Mouse (Mus musculus) forebrain, embryonic 15.5 days (tissue): ENCODE measurements around the gene Crybb1. TPM values are rescaled to one million over a fixed set of nuclear protein-coding genes. Genes with fewer than 3 reads are reported as not detected.

ENCODE experiments used
- ATAC-seq: fragments of 200-750 bp; cut with Nextera tagmentation; replicated peaks from 2 replicates; pipeline ENCODE4 v1.8.0; 2017; ENCODE audit warnings: mild to moderate bottlenecking, moderate TSS enrichment, moderate library complexity
- H3K27ac ChIP-seq: fragments of 300-500 bp; sonication (generic); replicated peaks from 2 replicates; pipeline ENCODE4 v1.5.1; 2015; ENCODE audit warnings: mild to moderate bottlenecking, inconsistent platforms
- H3K27me3 ChIP-seq: fragments of 300-500 bp; sonication (generic); 2 replicates; pipeline ENCODE4 v1.6.1; 2015; ENCODE audit warnings: inconsistent platforms
- H3K36me3 ChIP-seq: fragments of 300-500 bp; sonication (generic); 2 replicates; pipeline ENCODE4 v1.6.1; 2015; ENCODE audit warnings: mild to moderate bottlenecking, inconsistent platforms
- H3K4me1 ChIP-seq: fragments of 300-500 bp; sonication (generic); 2 replicates; pipeline ENCODE4 v1.6.1; 2015; ENCODE audit warnings: inconsistent platforms
- H3K4me2 ChIP-seq: fragments of 300-500 bp; sonication (generic); replicated peaks from 2 replicates; pipeline ENCODE4 v1.6.1; 2015; ENCODE audit warnings: mild to moderate bottlenecking, inconsistent platforms
- H3K4me3 ChIP-seq: fragments of 300-500 bp; sonication (generic); 2 replicates; pipeline ENCODE4 v1.5.1; 2015; ENCODE audit warnings: mild to moderate bottlenecking, inconsistent platforms
- H3K9ac ChIP-seq: fragments of 300-500 bp; sonication (generic); replicated peaks from 2 replicates; pipeline ENCODE4 v1.6.1; 2015; ENCODE audit warnings: mild to moderate bottlenecking, inconsistent platforms
- H3K9me3 ChIP-seq: fragments of 300-500 bp; sonication (generic); 2 replicates; pipeline ENCODE4 v1.6.1; 2016; ENCODE audit warnings: inconsistent platforms
- WGBS: fragments of 180-500 bp; shearing (Covaris S2); methylation state at CpG from one replicate; pipeline ENCODE4 v1.1.7; 2015; ENCODE audit warnings: mixed read lengths; 5-methylcytosine and 5-hydroxymethylcytosine counted together
- polyA plus RNA-seq: library from polyadenylated mRNA; unstranded; fragments of >200 nt; fragmentation: Nextera tagmentation; extraction: Ambion mirVana; gene quantifications from 2 replicates; pipeline ENCODE4 v1.2.1, GENCODE M21; 2015

Crybb1 gene
- polyA plus RNA-seq, 1 experiment from 2014 or later = 5.4 TPM

DNA sequence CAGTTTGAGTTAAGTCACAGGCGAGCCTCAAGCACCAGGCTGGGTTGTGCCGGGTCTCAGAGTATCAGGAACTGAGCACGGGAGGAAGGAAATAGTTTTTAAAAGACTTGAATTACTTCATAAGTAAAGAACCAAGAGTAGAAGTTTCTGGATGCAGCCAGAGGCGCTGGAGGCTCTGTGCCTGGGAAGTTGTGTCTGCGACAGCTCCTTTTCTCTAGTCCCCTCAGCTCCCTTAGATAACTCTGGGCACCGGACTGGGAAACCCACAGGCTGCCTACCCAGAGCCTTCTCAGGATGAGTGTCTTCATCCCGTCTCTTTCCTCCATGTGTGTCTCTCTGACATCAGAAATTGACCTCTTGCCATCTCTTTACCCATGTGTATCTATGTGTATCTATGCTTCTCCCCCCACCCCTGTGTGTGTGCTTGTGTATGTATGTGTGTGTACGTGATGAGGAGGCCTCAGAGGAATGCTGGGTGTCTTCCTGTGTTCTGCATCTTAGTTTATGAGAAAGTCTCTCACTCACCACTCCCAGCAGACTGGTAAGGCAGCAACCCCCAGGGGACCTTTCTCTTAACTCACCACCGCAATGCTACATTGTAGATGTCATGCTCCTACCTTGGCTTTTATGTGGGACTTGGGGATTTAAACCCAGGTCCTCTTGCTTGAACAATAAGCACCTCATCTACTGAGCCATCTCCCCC is 27.3 kb downstream of the Crybb1 start:
- no peak for ATAC-seq
- WGBS = 84% methylated on average over 9 of the region's 9 CpGs
- Histone ChIP-seq H3K27ac (peak overlapping the region; percentile 9; the same call in 1 of the 2 replicates), H3K4me2 (no peak overlapping the region), H3K4me1 (peaks cover 10% of the 10 kb centered on the region; the same call in 1 of the 2 replicates), H3K36me3 (no peaks in the 10 kb centered on the region), H3K9ac (no peak overlapping the region), H3K4me3 (no peak overlapping the region), H3K9me3 (no peaks in the 10 kb centered on the region), H3K27me3 (no peaks in the 10 kb centered on the region)

DNA sequence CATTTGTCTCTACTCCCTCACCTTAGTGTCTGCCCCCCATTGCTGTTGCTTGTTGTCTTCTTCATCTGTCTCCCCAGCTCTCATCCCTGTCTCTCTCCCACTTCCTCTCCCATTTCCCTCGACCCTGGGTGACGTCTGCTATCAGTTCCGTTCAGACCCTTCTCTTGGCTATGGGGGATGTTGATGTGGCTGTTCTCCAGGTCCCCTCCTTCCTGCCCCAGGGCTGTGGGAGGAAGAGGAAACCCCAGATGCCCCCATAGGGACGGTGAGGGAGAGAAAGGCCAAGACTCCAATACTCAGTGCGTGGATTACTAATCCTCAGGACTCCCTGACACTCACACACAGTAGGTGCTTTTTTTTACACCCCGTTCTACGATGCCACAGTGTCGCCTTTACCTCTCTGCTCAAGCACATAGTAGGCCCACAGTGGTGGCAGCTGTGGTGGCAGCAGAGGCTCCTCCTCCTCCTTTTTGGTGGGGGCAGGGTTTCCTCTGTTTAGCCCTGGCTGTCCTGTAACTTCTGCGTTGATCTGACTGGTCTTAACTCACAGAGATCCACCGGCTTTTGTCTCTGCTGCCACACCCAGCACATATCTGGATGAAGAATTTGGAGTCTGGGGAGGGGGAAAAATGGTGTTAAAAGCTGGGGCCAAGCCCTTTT is 28.1 kb downstream of the Crybb1 start:
- 76% methylated on average over 10 of the region's 10 CpGs for WGBS
- Histone ChIP-seq H3K4me2 (no peak overlapping the region), H3K9me3 (no peaks in the 10 kb centered on the region), H3K4me1 (peaks cover 7% of the 10 kb centered on the region; the same call in 1 of the 2 replicates), H3K27ac (peak overlapping the region; percentile 9; the same call in 1 of the 2 replicates), H3K36me3 (no peaks in the 10 kb centered on the region), H3K27me3 (no peaks in the 10 kb centered on the region), H3K4me3 (no peak overlapping the region), H3K9ac (no peak overlapping the region)
- ATAC-seq = no peak

DNA sequence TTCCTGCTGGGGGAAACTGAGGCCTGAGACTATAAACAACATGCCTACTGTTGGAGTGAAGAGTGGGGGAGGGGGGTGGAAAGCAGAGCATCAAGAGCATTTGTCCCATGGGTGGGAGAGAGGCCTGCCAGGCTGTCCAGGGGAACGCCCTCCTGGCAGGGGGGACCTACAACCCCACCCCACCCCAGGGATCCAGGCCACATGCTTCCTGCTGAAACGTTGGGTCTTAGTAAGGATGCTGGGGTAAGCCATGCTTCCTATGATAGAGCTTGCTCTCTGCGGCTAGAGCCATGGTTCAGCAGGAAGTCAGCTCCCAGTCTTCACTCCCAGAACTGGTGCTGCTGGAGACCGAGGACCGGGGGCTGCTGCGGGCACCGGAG is 28.6 kb downstream of the Crybb1 start:
- H3K4me3 ChIP-seq = no peak overlapping the region
- H3K4me2 ChIP-seq = no peak overlapping the region
- no peak overlapping the region for H3K9ac ChIP-seq
- no peak overlapping the region for H3K27ac ChIP-seq
- H3K36me3 ChIP-seq = no peaks in the 10 kb centered on the region
- no peaks in the 10 kb centered on the region for H3K9me3 ChIP-seq
- no peak for ATAC-seq
- H3K4me1 ChIP-seq = peaks cover 7% of the 10 kb centered on the region; the same call in 1 of the 2 replicates
- 89% methylated on average over 7 of the region's 7 CpGs for WGBS
- H3K27me3 ChIP-seq = no peaks in the 10 kb centered on the region

DNA sequence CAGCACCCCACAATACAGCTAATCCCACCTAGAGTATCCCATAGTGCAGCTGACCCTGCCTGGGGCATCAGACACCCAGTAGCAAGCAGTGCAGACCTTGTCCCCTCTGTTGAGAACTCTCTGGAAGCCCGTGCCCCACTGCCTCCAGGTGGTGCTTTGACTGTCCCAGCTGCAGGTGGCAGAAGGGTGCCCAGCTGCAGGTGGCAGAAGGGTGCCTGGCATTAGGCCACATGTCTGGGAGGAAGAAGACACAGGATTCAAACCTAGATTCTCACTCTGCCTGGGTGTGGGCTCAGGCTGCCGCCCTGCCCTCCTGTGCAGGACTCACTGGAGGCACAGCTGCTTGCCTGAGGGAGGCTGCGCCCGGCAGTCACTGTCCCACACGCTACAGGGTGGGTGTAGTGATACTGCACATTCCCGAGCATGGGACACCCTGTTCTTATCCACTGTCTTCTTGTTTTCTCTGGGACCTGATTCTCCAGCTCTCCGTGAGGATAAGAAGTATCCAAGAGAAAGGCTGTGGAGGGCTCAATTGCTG is 30.0 kb downstream of the Crybb1 start:
- Histone ChIP-seq H3K9me3 (no peaks in the 10 kb centered on the region), H3K4me3 (no peak overlapping the region), H3K4me1 (peaks cover 10% of the 10 kb centered on the region; the same call in 1 of the 2 replicates), H3K36me3 (no peaks in the 10 kb centered on the region), H3K27me3 (no peaks in the 10 kb centered on the region), H3K4me2 (no peak overlapping the region), H3K27ac (no peak overlapping the region), H3K9ac (no peak overlapping the region)
- WGBS = 87% methylated on average over 7 of the region's 7 CpGs
- ATAC-seq = no peak

DNA sequence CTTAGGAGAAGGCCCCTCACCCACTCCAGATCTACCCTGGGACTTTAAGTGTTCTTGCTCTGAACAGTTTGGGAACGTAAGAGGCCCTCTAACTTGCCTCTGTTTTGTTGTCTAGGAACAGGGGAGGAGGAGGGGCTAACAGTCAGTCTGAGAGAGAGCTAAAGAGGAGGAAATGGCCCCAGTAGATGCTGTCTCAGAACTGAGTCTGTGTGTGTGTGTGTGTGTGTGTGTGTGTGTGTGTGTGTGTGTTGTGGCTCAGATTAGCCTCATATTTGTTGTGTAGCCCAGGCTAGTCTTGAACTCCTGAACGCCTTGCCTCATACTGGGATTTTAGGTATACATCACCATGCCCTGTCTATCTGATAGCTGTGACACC is 31.0 kb downstream of the Crybb1 start:
- no peak for ATAC-seq
- H3K4me3 ChIP-seq = no peak overlapping the region
- H3K27ac ChIP-seq = no peak overlapping the region
- H3K9me3 ChIP-seq = no peaks in the 10 kb centered on the region
- no peak overlapping the region for H3K9ac ChIP-seq
- no peak overlapping the region for H3K4me2 ChIP-seq
- no peaks in the 10 kb centered on the region for H3K36me3 ChIP-seq
- H3K4me1 ChIP-seq = peaks cover 10% of the 10 kb centered on the region; the same call in 1 of the 2 replicates
- WGBS = 71% methylated on average over 2 of the region's 2 CpGs
- no peaks in the 10 kb centered on the region for H3K27me3 ChIP-seq

DNA sequence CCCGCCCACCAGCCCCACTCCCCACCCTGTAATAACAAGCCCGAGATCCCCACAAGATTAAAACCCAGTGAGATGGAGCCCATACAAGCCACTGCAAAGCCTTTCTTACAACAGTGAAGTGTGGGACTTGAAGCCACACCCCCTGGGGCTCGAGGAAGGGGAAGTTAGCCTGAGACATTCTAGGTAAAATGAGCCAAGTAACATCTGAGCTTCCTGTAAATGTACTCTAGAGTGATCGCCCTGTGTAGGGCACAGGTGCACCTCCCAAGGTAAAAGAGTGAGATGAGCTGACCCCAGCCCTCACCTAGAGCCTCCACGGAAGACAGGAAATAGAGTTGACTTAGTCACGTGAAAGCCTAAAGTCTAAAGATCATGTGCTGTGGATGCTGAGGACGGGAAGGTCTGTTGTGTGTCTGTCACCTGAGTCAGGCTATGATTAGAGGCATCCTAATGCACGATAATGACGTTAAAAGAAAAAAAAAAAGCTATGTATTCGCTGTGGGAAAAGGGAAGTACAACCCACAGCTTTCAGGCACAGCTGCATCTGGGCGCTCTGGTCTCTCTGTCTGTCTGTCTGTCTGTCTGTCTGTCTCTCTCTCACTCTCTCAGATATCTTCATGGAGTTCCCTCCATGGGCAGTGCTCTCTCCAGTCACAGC is 31.5 kb downstream of the Crybb1 start:
- WGBS = 80% methylated on average over 11 of the region's 11 CpGs
- Histone ChIP-seq H3K4me3 (no peak overlapping the region), H3K27me3 (no peaks in the 10 kb centered on the region), H3K9me3 (no peaks in the 10 kb centered on the region), H3K4me2 (no peak overlapping the region), H3K9ac (no peak overlapping the region), H3K36me3 (no peaks in the 10 kb centered on the region), H3K4me1 (peaks cover 7% of the 10 kb centered on the region; the same call in 1 of the 2 replicates), H3K27ac (no peak overlapping the region)
- ATAC-seq = no peak

DNA sequence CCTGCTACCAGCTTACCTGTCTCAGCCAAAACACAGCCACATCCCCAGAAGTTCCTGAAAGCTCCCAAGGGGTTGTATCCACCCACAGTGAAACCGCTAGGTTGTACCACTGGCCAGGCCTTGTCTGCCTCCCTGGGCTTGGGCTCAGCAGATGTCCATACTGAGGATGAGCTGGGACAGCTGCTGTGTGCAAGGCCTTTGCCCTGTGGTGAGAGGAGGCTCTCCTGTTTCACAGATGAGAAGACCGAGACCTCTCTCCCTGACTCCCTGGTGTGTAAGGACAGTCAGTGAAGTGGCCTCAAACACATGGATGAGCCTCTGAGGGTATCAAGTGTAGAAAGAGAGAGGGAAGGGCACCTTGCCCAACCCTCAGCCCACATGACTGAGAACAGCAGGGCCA is 32.0 kb downstream of the Crybb1 start:
- Histone ChIP-seq H3K27ac (no peak overlapping the region), H3K36me3 (no peaks in the 10 kb centered on the region), H3K27me3 (no peaks in the 10 kb centered on the region), H3K4me2 (no peak overlapping the region), H3K4me1 (0 out of 2 replicates have a peak, but pooled peaks cover 3% of the 10 kb centered on the region), H3K9me3 (no peaks in the 10 kb centered on the region), H3K9ac (no peak overlapping the region), H3K4me3 (no peak overlapping the region)
- WGBS = 87% methylated on average over 2 of the region's 2 CpGs
- no peak for ATAC-seq

DNA sequence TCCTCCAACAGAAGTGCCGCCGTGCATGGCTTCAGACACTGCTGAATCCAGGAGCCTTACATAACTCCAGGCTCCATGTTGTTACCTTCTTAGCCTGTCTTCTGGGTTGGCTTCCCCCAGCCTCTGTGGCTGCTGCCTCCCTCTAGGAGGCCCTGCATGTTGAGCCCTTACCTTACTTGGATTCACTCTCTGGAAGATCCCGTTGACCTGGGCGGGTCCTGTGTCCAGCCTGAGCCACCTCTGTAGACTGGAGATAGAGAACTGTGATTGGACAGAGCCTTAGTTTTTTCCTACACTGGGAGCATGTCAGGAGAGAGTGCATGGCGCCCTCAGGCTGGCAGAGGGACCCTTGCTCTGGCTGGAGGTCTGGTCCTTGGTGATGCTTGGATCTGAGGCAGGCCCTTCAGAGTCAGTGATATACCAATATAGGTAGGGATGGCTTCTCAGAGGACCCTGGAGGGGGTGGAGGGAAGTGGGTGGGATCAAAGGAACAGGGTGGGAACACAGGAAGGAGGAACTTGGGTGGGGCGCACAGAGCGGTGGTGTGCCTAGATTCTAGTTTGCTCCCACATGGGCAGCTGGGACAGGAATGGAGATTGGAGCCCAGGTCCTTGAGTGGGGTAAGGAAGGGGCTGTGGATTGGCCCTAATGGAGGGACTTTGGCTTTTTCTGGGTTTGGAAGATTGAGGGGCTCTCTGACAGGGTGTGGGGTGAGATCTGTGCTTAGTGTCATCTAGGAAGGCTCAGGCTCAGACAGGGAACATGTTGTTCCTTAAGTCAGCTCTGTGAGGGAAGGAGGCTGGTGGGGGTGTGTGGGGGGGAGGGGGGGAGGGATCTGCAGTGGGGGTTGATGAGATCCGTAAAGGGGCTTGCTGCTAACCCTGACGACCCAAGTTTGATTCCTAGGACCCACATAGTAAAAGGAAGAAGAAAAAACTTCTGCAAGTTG is 32.9 kb downstream of the Crybb1 start:
- Histone ChIP-seq H3K27ac (no peak overlapping the region), H3K4me1 (0 out of 2 replicates have a peak, but pooled peaks cover 3% of the 10 kb centered on the region)
- 84% methylated on average over 9 of the region's 9 CpGs for WGBS

DNA sequence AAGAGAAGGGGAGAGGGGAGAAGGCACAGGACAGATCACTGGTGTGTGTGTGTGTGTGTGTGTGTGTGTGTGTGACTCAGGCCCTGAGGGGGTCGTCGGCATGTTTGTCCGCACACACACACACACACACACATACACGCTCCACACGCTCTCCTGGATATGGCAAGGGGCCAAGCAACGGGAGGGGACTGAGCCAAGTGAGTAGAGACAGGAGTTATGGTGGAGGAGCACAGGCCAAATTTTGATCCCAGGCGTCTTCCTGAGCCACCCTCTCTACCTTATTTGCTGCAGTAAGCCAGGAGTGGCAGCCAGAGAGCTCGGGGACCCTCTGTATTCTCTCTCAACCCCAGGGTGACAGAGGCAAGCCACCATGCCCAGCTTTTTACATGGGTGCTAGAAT is 33.6 kb downstream of the Crybb1 start:
- no peaks in the 10 kb centered on the region for H3K36me3 ChIP-seq
- no peaks in the 10 kb centered on the region for H3K9me3 ChIP-seq
- 0 out of 2 replicates have a peak, but pooled peaks cover 3% of the 10 kb centered on the region for H3K4me1 ChIP-seq
- H3K4me2 ChIP-seq = no peak overlapping the region
- 56% methylated on average over 8 of the region's 8 CpGs for WGBS
- no peaks in the 10 kb centered on the region for H3K27me3 ChIP-seq
- no peak for ATAC-seq
- no peak overlapping the region for H3K4me3 ChIP-seq
- H3K9ac ChIP-seq = no peak overlapping the region
- no peak overlapping the region for H3K27ac ChIP-seq

More for the DNA sequence above, 32.9 kb downstream of the Crybb1 start:
- ATAC-seq = no peak
- Histone ChIP-seq H3K4me2 (no peak overlapping the region), H3K36me3 (no peaks in the 10 kb centered on the region), H3K27me3 (no peaks in the 10 kb centered on the region), H3K9ac (no peak overlapping the region), H3K4me3 (no peak overlapping the region), H3K9me3 (no peaks in the 10 kb centered on the region)

DNA sequence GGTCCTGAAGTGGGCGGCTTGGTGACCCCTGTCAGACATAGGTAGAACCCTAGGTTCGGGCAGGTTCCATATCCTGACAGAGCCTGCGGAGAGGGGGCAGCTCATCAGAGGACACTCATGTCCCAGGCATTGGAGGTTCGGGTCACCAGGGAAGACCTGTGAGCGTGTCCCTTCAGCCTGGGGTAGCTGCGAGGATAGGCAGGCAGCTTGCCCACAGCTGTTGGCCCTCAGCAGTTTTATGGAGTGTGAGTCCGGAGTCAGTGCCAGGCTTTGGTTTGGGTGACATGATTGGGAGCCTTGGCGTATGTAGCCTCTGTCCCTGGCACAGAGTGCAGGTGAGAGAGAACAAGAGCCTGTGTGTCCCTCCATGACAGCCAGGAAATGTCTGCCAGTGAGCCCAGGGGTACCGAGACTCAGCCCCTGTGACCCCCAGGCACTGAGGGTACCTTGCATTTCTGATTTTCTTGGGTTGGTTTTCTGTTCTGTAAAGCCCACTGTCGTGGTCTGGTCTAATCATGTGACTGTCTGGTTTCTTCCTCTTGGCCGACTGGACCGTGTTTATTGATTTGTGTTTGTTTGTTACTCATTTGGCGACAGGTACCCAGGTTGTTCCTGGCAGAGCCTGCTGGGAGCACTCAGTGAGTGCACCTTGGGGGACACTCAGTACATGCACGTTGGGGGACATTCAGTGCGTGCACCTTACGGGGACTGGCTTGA is 34.4 kb downstream of the Crybb1 start:
- Histone ChIP-seq H3K4me3 (no peak overlapping the region), H3K9ac (no peak overlapping the region), H3K9me3 (no peaks in the 10 kb centered on the region), H3K36me3 (no peaks in the 10 kb centered on the region), H3K4me1 (0 out of 2 replicates have a peak, but pooled peaks cover 7% of the 10 kb centered on the region), H3K27me3 (no peaks in the 10 kb centered on the region), H3K27ac (no peak overlapping the region), H3K4me2 (no peak overlapping the region)
- no peak for ATAC-seq
- WGBS = 85% methylated on average over 16 of the region's 16 CpGs

DNA sequence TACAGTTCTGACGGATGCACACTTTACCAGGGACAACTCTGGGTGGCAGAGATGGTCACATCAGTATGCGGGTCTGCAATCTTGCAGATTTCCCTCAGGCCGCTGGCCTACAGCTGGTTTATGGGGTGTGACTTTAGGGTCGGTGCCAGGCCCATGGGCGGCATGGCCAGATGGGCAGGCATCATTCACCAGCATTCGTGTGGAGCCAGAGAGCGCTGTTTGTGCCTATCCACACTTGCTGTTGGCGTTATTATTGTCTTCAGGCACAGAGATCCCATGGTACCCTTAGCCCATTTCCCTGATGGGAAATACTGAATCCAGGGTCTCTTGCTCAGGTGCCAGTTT is 34.9 kb downstream of the Crybb1 start:
- no peak overlapping the region for H3K27ac ChIP-seq

More for the DNA sequence above, 34.9 kb downstream of the Crybb1 start:
- no peak for ATAC-seq
- Histone ChIP-seq H3K9ac (no peak overlapping the region), H3K9me3 (no peaks in the 10 kb centered on the region), H3K4me1 (0 out of 2 replicates have a peak, but pooled peaks cover 7% of the 10 kb centered on the region), H3K4me3 (no peak overlapping the region), H3K36me3 (no peaks in the 10 kb centered on the region), H3K27me3 (no peaks in the 10 kb centered on the region), H3K4me2 (no peak overlapping the region)
- 88% methylated on average over 8 of the region's 8 CpGs for WGBS
